Mouse (Mus musculus) stomach, postnatal 0 days (tissue): ENCODE measurements around the gene Med7.

Experiments
- CTCF ChIP-seq: IDR thresholded peaks from 2 replicates; pipeline ENCODE4 v1.5.1; 2016; ENCODE audit warnings: antibody characterized with exemption, low read depth, mild to moderate bottlenecking, moderate library complexity
- EP300 ChIP-seq: optimal IDR thresholded peaks from 2 replicates; pipeline ENCODE3; 2016; ENCODE audit warnings: antibody characterized with exemption

DNA sequence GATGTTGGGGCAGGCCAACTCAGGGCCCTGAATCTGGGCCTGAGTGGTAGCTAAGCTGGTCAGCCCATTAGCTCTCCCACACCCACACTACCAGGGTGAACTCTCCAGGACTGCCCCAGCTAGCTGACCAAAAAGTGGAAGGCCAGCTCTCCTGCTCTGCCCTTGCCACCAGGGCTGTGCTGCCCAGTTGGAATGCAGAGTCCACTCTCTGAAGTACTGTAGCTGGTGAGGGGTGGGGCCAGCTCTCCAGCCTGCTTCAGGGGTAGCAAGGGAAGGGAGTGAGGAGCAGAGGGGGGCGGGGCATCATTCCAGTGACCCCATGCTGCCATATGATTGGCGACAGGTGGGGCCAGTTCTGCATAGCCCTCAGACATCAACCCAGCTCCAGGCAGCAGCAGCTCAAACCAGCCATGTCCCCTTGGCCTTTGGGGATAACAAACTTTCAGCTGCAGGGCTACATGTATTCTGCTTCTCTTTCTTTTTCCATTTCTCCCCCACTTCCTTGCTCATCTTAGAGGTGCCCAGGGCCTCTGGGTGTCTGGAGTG is 26.6 kb upstream of the Med7 start:
- no peak for TF ChIP-seq CTCF
- TF ChIP-seq EP300 = no peak
